Mouse (Mus musculus): ENCODE measurements at regions not wholly inside any gene's neighbourhood (a gene's known extent, or its start where the extent isn't known, plus 50 kb on each side); places are given as distances from the start of the nearest gene placed in this dataset.

DNA sequence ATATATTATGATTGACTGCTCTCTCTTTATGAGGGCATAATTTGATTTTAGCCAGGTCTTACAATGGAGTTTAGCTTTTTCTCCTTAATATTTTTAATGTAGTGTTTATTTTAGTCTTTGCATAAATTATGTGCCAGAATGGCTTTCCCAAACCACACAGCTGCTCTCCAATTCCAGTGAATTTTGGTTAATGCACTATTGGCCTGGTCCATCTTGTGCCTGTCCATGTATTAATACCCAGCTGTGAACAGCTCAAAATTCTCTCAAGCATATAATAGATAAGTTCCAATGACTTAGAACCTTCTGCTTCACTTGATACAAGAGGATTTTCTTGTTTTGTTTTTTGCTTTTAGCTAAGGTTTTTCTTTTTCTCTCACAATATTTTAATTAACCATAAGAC, 939.4 kb downstream of the Pla2g4a start:
- H3K4me2 ChIP-seq (ENCODE audit: low read depth, low read length) = no peak overlapping the region
- no peak overlapping the region for H3K9ac ChIP-seq (ENCODE audit: low read depth, low read length)
- H3K27me3 ChIP-seq (replicated peaks; ENCODE audit: control insufficient read depth, insufficient read depth, low read length) = no peaks in the 10 kb centered on the region
- H3K27ac ChIP-seq (ENCODE audit: low read length) = no peak overlapping the region
- no peaks in the 10 kb centered on the region for H3K36me3 ChIP-seq (ENCODE audit: control insufficient read depth, insufficient read depth, low read length)
- ATAC-seq = no peak
- no peak overlapping the region for H3K4me3 ChIP-seq (ENCODE audit: low read length)
- H3K9me3 ChIP-seq (ENCODE audit: control insufficient read depth, low read length) = no peaks in the 10 kb centered on the region
- no peaks in the 10 kb centered on the region for H3K4me1 ChIP-seq (ENCODE audit: control insufficient read depth, insufficient read depth, low read length)

DNA sequence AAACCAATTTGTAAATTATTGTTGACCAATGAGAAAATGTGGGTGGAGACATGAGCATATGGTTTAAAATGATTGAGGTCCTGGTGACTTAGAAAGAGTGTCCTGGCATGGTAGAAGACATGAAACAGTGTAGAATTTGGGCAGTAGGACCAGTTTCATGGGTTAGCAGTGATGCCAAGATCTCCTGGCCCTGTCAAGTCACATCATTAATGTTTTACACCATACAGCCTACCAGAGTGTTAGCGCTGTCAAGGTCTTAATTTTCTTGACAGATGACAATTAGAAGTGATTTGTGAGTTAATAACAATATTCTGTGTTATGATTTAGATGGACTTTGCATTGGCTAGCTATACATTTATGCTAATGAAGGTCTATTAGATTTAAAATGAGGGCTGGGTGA, 939.8 kb downstream of the Pla2g4a start:
- Histone ChIP-seq H3K4me3 (ENCODE audit: low read length) (no peak overlapping the region), H3K4me2 (ENCODE audit: low read depth, low read length) (no peak overlapping the region), H3K9ac (ENCODE audit: low read depth, low read length) (no peak overlapping the region), H3K4me1 (ENCODE audit: control insufficient read depth, insufficient read depth, low read length) (no peaks in the 10 kb centered on the region), H3K27ac (ENCODE audit: low read length) (no peak overlapping the region), H3K36me3 (ENCODE audit: control insufficient read depth, insufficient read depth, low read length) (no peaks in the 10 kb centered on the region), H3K27me3 (replicated peaks; ENCODE audit: control insufficient read depth, insufficient read depth, low read length) (no peaks in the 10 kb centered on the region), H3K9me3 (ENCODE audit: control insufficient read depth, low read length) (no peaks in the 10 kb centered on the region)
- ATAC-seq = no peak
- 95% methylated on average over 1 of the region's 1 CpGs for WGBS

DNA sequence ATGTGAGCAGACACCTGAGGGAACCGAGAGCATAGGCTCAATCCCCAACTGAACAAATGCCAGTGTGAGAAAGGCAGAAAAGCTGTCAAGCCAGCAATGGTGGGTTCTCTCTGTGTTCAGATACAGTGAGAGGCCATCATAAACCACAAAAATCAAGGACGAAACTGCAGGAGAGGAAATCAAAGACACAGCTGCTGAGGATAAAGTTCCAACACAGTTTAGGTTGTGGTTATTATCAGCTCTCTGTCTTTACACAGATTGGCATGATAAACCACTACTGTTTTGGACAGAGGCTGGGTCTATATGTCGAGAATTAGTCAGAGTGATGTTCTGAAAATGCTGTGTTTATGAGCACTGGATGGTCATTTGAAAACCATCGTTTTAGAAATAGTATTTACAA, 946.5 kb downstream of the Pla2g4a start:
- Histone ChIP-seq H3K9ac (ENCODE audit: low read depth, low read length) (no peak overlapping the region), H3K9me3 (ENCODE audit: control insufficient read depth, low read length) (no peaks in the 10 kb centered on the region), H3K36me3 (ENCODE audit: control insufficient read depth, insufficient read depth, low read length) (no peaks in the 10 kb centered on the region), H3K27ac (ENCODE audit: low read length) (no peak overlapping the region), H3K4me3 (ENCODE audit: low read length) (no peak overlapping the region), H3K4me2 (ENCODE audit: low read depth, low read length) (no peak overlapping the region), H3K27me3 (replicated peaks; ENCODE audit: control insufficient read depth, insufficient read depth, low read length) (no peaks in the 10 kb centered on the region), H3K4me1 (ENCODE audit: control insufficient read depth, insufficient read depth, low read length) (no peaks in the 10 kb centered on the region)
- 68% methylated on average over 4 of the region's 4 CpGs for WGBS
- no peak for ATAC-seq

DNA sequence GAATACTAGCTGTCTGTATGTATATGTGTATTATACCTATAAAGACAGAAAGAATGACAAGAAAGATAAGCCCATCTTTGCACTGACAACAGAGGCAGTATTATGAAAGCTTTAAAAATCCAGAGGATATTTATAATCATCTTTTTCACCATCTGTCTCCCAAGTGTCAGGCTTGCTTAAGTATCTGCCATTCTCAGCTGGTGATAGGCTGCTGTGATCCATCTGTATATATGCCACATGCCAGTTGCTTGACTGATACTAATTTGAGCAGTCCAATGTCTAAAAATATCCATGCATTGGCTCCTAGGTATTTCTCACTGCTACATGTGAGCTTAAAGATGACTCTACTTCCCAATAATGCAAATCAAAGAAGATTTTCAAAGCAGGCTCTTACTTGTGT, 950.3 kb downstream of the Pla2g4a start:
- H3K27ac ChIP-seq (ENCODE audit: low read length) = no peak overlapping the region
- H3K4me2 ChIP-seq (ENCODE audit: low read depth, low read length) = no peak overlapping the region
- no peaks in the 10 kb centered on the region for H3K9me3 ChIP-seq (ENCODE audit: control insufficient read depth, low read length)
- no peaks in the 10 kb centered on the region for H3K4me1 ChIP-seq (ENCODE audit: control insufficient read depth, insufficient read depth, low read length)
- no peak overlapping the region for H3K9ac ChIP-seq (ENCODE audit: low read depth, low read length)
- ATAC-seq = no peak
- H3K36me3 ChIP-seq (ENCODE audit: control insufficient read depth, insufficient read depth, low read length) = no peaks in the 10 kb centered on the region
- no peaks in the 10 kb centered on the region for H3K27me3 ChIP-seq (replicated peaks; ENCODE audit: control insufficient read depth, insufficient read depth, low read length)
- H3K4me3 ChIP-seq (ENCODE audit: low read length) = no peak overlapping the region

DNA sequence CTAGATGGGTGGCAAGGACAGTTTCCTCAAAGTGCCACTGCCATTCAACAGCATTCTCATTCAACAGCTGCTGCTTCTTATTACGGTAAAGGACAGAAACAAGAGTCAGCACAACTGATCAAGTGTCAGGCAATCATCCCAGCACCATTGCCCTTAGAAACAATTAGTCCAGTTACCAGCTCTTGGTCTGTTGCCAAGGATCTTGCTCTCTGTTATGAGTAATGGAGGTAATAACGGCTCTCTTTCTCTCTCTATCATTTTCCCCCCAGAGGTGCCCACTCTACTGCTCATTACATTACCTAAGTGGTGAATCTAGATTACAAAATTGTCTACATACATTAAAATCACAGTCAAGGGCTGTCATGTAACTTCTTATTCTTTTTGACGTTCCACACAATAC, 961.0 kb downstream of the Pla2g4a start:
- Histone ChIP-seq H3K4me3 (ENCODE audit: low read length) (no peak overlapping the region), H3K4me2 (ENCODE audit: low read depth, low read length) (no peak overlapping the region), H3K9me3 (ENCODE audit: control insufficient read depth, low read length) (no peaks in the 10 kb centered on the region), H3K4me1 (ENCODE audit: control insufficient read depth, insufficient read depth, low read length) (no peaks in the 10 kb centered on the region), H3K27me3 (replicated peaks; ENCODE audit: control insufficient read depth, insufficient read depth, low read length) (no peaks in the 10 kb centered on the region), H3K36me3 (ENCODE audit: control insufficient read depth, insufficient read depth, low read length) (no peaks in the 10 kb centered on the region), H3K27ac (ENCODE audit: low read length) (no peak overlapping the region), H3K9ac (ENCODE audit: low read depth, low read length) (no peak overlapping the region)
- WGBS = 66% methylated on average over 3 of the region's 3 CpGs
- no peak for ATAC-seq

DNA sequence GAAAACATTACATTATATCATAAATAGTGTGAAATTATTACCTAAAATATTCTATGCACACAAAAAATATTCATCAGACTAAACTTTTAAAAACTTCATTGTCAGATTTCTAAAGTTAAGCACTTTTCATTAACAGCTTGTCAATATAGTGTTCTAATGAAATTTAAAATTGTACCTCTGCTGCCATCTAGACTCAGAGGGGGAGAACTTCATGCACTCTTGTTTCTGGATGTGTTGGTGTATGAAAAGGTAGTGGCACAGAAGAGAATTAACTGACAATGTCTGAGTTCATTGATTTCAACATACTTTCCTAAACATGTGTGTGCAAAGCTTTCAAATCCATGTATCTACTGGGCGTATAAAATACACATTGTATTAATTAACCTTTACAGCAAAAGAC, 967.5 kb downstream of the Pla2g4a start:
- no peaks in the 10 kb centered on the region for H3K4me1 ChIP-seq (ENCODE audit: control insufficient read depth, insufficient read depth, low read length)
- no peak overlapping the region for H3K4me3 ChIP-seq (ENCODE audit: low read length)
- H3K4me2 ChIP-seq (ENCODE audit: low read depth, low read length) = no peak overlapping the region
- no peak overlapping the region for H3K9ac ChIP-seq (ENCODE audit: low read depth, low read length)
- H3K27ac ChIP-seq (ENCODE audit: low read length) = no peak overlapping the region
- no peak for ATAC-seq
- H3K27me3 ChIP-seq (replicated peaks; ENCODE audit: control insufficient read depth, insufficient read depth, low read length) = no peaks in the 10 kb centered on the region
- WGBS = 67% methylated on average over 1 of the region's 1 CpGs
- no peaks in the 10 kb centered on the region for H3K9me3 ChIP-seq (ENCODE audit: control insufficient read depth, low read length)
- H3K36me3 ChIP-seq (ENCODE audit: control insufficient read depth, insufficient read depth, low read length) = no peaks in the 10 kb centered on the region

DNA sequence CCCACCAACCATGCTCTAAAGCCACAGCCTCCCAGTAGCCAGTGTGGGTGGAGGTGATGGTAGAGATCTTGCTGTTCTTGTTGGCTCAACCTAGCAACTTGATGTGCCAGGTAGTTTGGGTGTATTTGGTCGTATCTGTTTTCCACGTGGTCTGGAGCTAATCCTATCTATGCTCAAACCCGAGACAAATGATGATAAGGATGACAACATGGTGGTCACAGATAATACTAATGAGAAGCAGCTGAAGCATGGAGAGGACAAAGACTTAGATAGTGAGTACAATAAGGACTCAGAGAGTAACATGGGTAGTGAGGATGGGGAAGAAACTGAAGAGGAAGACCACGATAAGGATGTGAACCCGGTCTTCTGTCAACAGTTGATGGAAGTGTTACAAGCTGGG, 983.7 kb downstream of the Pla2g4a start:
- no peaks in the 10 kb centered on the region for H3K27me3 ChIP-seq (replicated peaks; ENCODE audit: control insufficient read depth, insufficient read depth, low read length)
- H3K4me1 ChIP-seq (ENCODE audit: control insufficient read depth, insufficient read depth, low read length) = no peaks in the 10 kb centered on the region
- H3K9ac ChIP-seq (ENCODE audit: low read depth, low read length) = no peak overlapping the region
- no peak overlapping the region for H3K4me2 ChIP-seq (ENCODE audit: low read depth, low read length)
- no peaks in the 10 kb centered on the region for H3K36me3 ChIP-seq (ENCODE audit: control insufficient read depth, insufficient read depth, low read length)
- H3K9me3 ChIP-seq (ENCODE audit: control insufficient read depth, low read length) = no peaks in the 10 kb centered on the region
- ATAC-seq = no peak
- no peak overlapping the region for H3K27ac ChIP-seq (ENCODE audit: low read length)
- no peak overlapping the region for H3K4me3 ChIP-seq (ENCODE audit: low read length)
- 87% methylated on average over 5 of the region's 5 CpGs for whole genome bisulfite sequencing

DNA sequence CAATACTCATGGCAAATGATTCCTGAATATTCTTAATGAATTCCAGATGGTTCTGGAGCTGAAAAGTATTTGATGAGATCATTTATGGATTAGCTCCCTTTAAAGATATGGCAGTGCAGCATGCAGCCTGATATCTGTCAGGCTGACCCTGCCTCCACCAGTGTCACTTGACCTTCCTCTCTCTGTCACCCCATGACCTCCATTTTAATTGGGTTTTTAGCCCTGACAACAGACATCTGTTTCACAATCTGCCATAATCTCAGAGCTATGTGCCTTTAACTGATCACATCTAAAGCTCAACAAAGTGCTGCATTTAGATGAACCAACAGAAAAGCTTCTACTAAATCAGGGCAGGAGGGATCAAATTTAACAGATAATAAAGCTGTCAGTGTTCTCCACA, 995.7 kb downstream of the Pla2g4a start:
- Histone ChIP-seq H3K4me2 (ENCODE audit: low read depth, low read length) (no peak overlapping the region), H3K4me1 (ENCODE audit: control insufficient read depth, insufficient read depth, low read length) (no peaks in the 10 kb centered on the region), H3K27ac (ENCODE audit: low read length) (no peak overlapping the region), H3K9me3 (ENCODE audit: control insufficient read depth, low read length) (no peaks in the 10 kb centered on the region), H3K9ac (ENCODE audit: low read depth, low read length) (no peak overlapping the region), H3K36me3 (ENCODE audit: control insufficient read depth, insufficient read depth, low read length) (no peaks in the 10 kb centered on the region), H3K27me3 (replicated peaks; ENCODE audit: control insufficient read depth, insufficient read depth, low read length) (no peaks in the 10 kb centered on the region), H3K4me3 (ENCODE audit: low read length) (no peak overlapping the region)
- ATAC-seq = no peak

DNA sequence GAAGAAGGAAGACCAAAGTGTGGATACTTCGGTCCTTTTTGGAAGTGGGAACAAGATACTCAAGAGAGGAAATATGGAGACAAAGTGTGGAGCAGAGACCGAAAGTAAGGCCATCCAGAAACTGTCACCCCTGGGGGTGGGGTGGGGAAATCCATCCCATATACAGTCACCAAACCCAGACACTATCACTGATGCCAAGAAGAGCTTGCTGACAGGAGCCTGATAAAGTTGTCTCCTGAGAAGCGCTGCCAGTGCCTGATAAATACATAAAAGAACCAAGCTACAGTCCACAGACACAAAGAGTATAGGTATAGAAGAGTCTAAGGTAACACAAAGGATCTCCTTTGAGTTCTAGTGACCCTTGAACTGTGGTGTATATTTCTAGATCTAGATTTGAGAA, 1026.7 kb downstream of the Pla2g4a start:
- 84% methylated on average over 3 of the region's 3 CpGs for WGBS
- Histone ChIP-seq H3K4me2 (ENCODE audit: low read depth, low read length) (no peak overlapping the region), H3K4me1 (ENCODE audit: control insufficient read depth, insufficient read depth, low read length) (no peaks in the 10 kb centered on the region), H3K9me3 (ENCODE audit: control insufficient read depth, low read length) (no peaks in the 10 kb centered on the region), H3K27ac (ENCODE audit: low read length) (no peak overlapping the region), H3K9ac (ENCODE audit: low read depth, low read length) (no peak overlapping the region), H3K27me3 (replicated peaks; ENCODE audit: control insufficient read depth, insufficient read depth, low read length) (no peaks in the 10 kb centered on the region), H3K36me3 (ENCODE audit: control insufficient read depth, insufficient read depth, low read length) (no peaks in the 10 kb centered on the region), H3K4me3 (ENCODE audit: low read length) (no peak overlapping the region)
- no peak for ATAC-seq

DNA sequence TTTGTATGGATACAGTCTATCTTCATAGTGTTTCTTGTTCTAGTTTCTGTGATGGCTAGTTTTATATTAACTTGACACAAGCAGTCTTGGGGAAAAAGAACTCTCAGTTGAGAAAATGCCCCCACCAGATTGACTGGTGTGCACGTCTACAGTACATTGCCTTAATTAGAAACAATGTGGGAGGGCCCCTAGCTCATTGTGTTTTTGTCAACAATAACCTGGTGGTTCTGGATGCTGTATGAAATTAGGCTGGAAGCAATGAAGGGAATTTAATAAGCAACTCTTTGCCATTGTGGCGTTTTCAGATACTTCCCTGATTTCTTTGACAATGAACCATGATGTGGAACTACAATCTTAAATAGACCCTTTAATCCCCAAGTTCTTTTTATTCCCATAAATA, 1036.6 kb downstream of the Pla2g4a start:
- WGBS = 76% methylated on average over 2 of the region's 2 CpGs
- Histone ChIP-seq H3K4me1 (ENCODE audit: control insufficient read depth, insufficient read depth, low read length) (no peaks in the 10 kb centered on the region), H3K36me3 (ENCODE audit: control insufficient read depth, insufficient read depth, low read length) (no peaks in the 10 kb centered on the region), H3K27ac (ENCODE audit: low read length) (no peak overlapping the region), H3K4me2 (ENCODE audit: low read depth, low read length) (no peak overlapping the region), H3K9ac (ENCODE audit: low read depth, low read length) (no peak overlapping the region), H3K9me3 (ENCODE audit: control insufficient read depth, low read length) (no peaks in the 10 kb centered on the region), H3K27me3 (replicated peaks; ENCODE audit: control insufficient read depth, insufficient read depth, low read length) (no peaks in the 10 kb centered on the region), H3K4me3 (ENCODE audit: low read length) (no peak overlapping the region)
- no peak for ATAC-seq
